Mouse (Mus musculus): ENCODE data around the gene R3hdm1. TPM values are rescaled to one million over a fixed set of nuclear protein-coding genes. Genes with fewer than 3 reads are reported as not detected.
"Not testable (repeated sequence)": the region's sequence is repeated elsewhere in the genome, so short reads cannot be mapped to it uniquely, and the experiment has no call there.

R3hdm1 gene
- polyA plus RNA-seq, 1 experiment from 2014 or later: 67.4 TPM

DNA sequence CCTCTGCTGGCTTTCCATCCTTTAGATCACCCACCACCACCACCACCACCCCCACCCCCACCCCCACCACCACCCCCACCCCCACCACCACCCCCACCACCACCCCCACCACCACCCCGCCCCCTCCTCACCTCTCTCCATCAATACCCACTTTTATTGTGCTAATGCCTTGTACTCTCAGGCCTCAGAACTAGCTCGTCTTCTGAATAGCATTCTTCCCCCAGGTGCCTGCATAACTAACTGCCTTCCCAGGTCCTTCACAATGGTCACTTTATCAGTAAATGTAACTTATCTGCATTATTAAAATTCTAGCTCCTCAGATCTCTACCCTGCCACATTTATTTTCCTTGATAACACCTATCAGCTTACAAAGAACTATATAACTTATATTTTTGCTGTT, 8.4 kb upstream of the R3hdm1 start:
- 0 out of 2 replicates have a peak, but pooled peaks cover 3% of the 10 kb centered on the region for H3K9me3 ChIP-seq (ENCODE audit: control insufficient read depth, low read length)
- no peaks in the 10 kb centered on the region for H3K4me1 ChIP-seq (replicated peaks; ENCODE audit: control insufficient read depth, insufficient read depth, low read length)
- no peak overlapping the region for H3K9ac ChIP-seq (ENCODE audit: low read length)
- H3K27me3 ChIP-seq (replicated peaks; ENCODE audit: control insufficient read depth, insufficient read depth, low read length): no peaks in the 10 kb centered on the region
- H3K36me3 ChIP-seq (ENCODE audit: control insufficient read depth, insufficient read depth, low read length): peaks cover 14% of the 10 kb centered on the region
- H3K4me3 ChIP-seq (ENCODE audit: low read depth, low read length): no peak overlapping the region
- DNase-seq (ENCODE audit: low spot score) (no peak), ATAC-seq (replicated peaks; ENCODE audit: low FRiP score, low TSS enrichment, low read depth) (no peak)
- H3K27ac ChIP-seq (ENCODE audit: low read depth): no peak overlapping the region
- no peak overlapping the region for H3K4me2 ChIP-seq (ENCODE audit: low read length)
- WGBS: 80% methylated on average over 2 of the region's 2 CpGs

DNA sequence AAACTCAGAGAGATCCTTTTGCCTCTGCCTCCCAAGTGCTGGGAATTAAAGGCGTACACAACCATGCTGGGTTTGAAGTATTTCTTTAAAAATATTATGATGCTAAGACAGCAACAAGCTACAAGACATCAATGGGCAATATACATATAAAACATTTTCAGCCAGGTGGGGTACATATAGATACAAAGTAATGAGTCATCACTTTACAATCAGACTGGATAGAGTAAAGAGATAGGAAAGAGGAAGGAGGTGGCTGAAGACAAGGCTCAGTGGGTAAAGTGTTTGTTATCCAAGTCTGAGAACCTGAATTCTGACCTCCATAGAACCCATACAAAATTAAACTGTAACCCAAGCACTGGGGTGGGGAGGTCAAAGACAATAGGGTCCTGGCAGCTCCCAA, 4.8 kb upstream of the R3hdm1 start:
- no peak overlapping the region for H3K9ac ChIP-seq (ENCODE audit: low read length)
- WGBS: 96% methylated on average over 1 of the region's 1 CpGs
- no peak overlapping the region for H3K4me2 ChIP-seq (ENCODE audit: low read length)
- no peaks in the 10 kb centered on the region for H3K27me3 ChIP-seq (replicated peaks; ENCODE audit: control insufficient read depth, insufficient read depth, low read length)
- no peak overlapping the region for H3K27ac ChIP-seq (ENCODE audit: low read depth)
- no peaks in the 10 kb centered on the region for H3K36me3 ChIP-seq (ENCODE audit: control insufficient read depth, insufficient read depth, low read length)
- H3K4me1 ChIP-seq (replicated peaks; ENCODE audit: control insufficient read depth, insufficient read depth, low read length): no peaks in the 10 kb centered on the region
- DNase-seq (ENCODE audit: low spot score): no peak
- H3K9me3 ChIP-seq (ENCODE audit: control insufficient read depth, low read length): no peaks in the 10 kb centered on the region
- no peak for ATAC-seq (replicated peaks; ENCODE audit: low FRiP score, low TSS enrichment, low read depth)
- H3K4me3 ChIP-seq (ENCODE audit: low read depth, low read length): no peak overlapping the region

DNA sequence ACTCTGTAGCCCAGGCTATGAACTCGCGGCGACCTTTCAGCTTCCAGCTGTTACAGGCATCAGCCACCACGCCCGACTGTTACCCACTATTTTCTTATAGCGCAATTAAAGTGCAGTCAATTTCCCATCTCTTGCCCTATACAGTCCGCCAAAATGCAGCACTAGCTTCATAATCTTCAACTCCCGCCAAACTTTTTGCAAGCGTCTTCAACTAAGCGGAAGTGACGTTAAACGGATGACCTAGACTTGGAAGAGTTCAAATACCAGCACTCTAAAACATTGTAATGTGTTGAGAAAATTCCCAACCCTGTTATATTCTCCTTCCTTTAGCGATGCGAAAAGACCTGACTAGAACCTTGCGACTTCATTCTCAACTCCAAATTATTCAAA, 855 bp upstream of the R3hdm1 start:
- Histone ChIP-seq H3K4me2 (ENCODE audit: low read length) (peak overlapping the region; percentile 53), H3K9me3 (ENCODE audit: control insufficient read depth, low read length) (no peaks in the 10 kb centered on the region), H3K27me3 (replicated peaks; ENCODE audit: control insufficient read depth, insufficient read depth, low read length) (no peaks in the 10 kb centered on the region), H3K4me3 (ENCODE audit: low read depth, low read length) (peak overlapping the region; percentile 70), H3K27ac (ENCODE audit: low read depth) (peak overlapping the region; percentile 85; the same call in 1 of the 2 replicates), H3K36me3 (ENCODE audit: control insufficient read depth, insufficient read depth, low read length) (no peaks in the 10 kb centered on the region), H3K4me1 (replicated peaks; ENCODE audit: control insufficient read depth, insufficient read depth, low read length) (peaks cover 9% of the 10 kb centered on the region; the same call in 1 of the 2 replicates), H3K9ac (ENCODE audit: low read length) (peak overlapping the region; percentile 46)
- DNase-seq (ENCODE audit: low spot score): peak; percentile 79
- ATAC-seq (replicated peaks; ENCODE audit: low FRiP score, low TSS enrichment, low read depth): peak; percentile 57
- WGBS: under 1% methylated on average over 15 of the region's 15 CpGs

DNA sequence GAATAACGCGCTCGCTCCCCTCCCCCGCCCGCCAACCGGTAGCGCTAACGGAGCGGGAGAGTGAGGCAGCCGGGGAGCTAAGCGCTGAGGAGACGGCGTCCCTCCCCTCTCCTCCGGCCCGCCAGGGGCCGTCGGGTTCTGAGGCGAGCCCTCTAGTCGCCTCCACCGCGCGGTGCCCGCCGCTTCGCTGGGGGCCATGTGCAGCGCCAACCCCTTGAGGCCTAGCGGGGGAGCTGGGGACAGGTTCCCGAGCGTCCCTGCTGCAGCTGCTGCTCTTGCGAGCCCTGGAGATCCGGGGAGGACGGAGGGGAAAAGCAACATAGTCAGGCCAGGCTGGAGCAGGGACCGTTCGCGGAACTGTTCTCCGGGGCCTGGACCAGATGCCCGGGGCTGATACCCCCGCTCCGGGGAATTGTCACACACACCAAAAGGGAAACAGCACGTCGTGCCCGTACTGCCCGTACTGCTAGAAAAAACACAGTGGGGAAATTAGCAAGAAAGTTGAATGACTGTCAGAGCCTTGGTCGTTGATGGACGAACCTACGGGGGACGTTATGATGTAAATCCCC, 503 bp downstream of the R3hdm1 start:
- no peaks in the 10 kb centered on the region for H3K9me3 ChIP-seq (ENCODE audit: control insufficient read depth, low read length)
- H3K4me2 ChIP-seq (ENCODE audit: low read length): peak overlapping the region; percentile 64
- H3K4me3 ChIP-seq (ENCODE audit: low read depth, low read length): peak overlapping the region; percentile 70
- H3K4me1 ChIP-seq (replicated peaks; ENCODE audit: control insufficient read depth, insufficient read depth, low read length): peaks cover 9% of the 10 kb centered on the region; the same call in 1 of the 2 replicates
- H3K36me3 ChIP-seq (ENCODE audit: control insufficient read depth, insufficient read depth, low read length): no peaks in the 10 kb centered on the region
- no peak for DNase-seq (ENCODE audit: low spot score)
- WGBS: under 1% methylated on average over 41 of the region's 47 CpGs
- H3K27me3 ChIP-seq (replicated peaks; ENCODE audit: control insufficient read depth, insufficient read depth, low read length): no peaks in the 10 kb centered on the region
- ATAC-seq (replicated peaks; ENCODE audit: low FRiP score, low TSS enrichment, low read depth): peak; percentile 63
- H3K9ac ChIP-seq (ENCODE audit: low read length): peak overlapping the region; percentile 61
- peak overlapping the region; percentile 85 for H3K27ac ChIP-seq (ENCODE audit: low read depth)

DNA sequence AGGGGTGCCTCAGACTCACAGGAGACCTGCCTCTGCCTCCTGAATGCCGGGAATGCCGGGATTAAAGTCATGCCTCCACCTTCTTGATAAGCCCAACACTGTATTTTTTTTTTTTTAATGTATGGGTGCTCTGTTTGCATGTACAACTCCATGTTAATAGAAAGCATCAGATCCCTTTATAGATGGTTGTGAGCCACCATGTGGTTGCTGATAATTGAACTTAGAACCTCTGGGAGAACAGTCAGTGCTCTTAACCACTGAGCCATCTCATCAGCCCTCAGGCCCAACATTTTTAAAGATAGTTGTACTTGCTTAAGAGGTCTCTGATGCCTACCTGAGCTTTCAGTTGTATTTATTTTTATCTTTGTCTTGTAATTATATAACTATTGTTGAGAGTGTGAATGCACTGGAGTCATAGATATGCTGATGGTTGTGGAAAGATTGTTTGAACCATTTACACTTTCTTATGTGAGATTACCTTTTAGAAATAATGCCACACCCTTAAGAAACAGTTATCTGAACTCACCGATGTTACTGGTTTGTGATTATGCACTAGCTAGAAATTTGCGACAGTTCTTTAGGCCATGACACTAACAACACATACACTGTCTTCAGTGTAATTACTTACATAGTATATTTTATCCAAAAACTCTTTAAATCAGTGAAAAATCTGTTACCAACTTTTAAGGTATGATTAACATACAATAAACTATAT, 18.0 kb downstream of the R3hdm1 start:
- no peak overlapping the region for H3K4me3 ChIP-seq (ENCODE audit: low read depth, low read length)
- H3K27me3 ChIP-seq (replicated peaks; ENCODE audit: control insufficient read depth, insufficient read depth, low read length): no peaks in the 10 kb centered on the region
- H3K4me1 ChIP-seq (replicated peaks; ENCODE audit: control insufficient read depth, insufficient read depth, low read length): no peaks in the 10 kb centered on the region
- H3K36me3 ChIP-seq (ENCODE audit: control insufficient read depth, insufficient read depth, low read length): no peaks in the 10 kb centered on the region
- no peaks in the 10 kb centered on the region for H3K9me3 ChIP-seq (ENCODE audit: control insufficient read depth, low read length)
- 96% methylated on average over 4 of the region's 4 CpGs for WGBS
- H3K4me2 ChIP-seq (ENCODE audit: low read length): no peak overlapping the region
- DNase-seq (ENCODE audit: low spot score) (no peak), ATAC-seq (replicated peaks; ENCODE audit: low FRiP score, low TSS enrichment, low read depth) (no peak)
- H3K27ac ChIP-seq (ENCODE audit: low read depth): no peak overlapping the region
- H3K9ac ChIP-seq (ENCODE audit: low read length): no peak overlapping the region

DNA sequence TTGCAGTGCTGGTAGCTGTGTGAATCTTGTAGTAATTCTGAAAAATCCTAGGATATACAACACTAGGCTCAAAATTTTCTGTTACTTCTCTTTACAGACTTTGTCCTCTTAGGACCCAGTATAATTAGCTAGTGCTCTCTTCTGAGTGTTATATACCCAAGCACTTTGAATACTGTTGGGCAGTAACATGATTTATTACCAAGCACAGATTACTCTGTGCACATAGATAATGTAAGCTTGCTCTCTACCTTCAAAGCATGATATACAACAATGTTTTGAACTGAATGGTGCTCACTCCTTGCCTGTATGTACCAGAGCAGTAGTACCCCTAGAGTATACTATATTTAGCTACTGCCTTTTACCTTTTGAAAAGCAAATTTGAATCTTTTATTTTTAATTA, 33.1 kb downstream of the R3hdm1 start:
- H3K36me3 ChIP-seq (ENCODE audit: control insufficient read depth, insufficient read depth, low read length); DNase-seq (ENCODE audit: low spot score); H3K9ac ChIP-seq (ENCODE audit: low read length); H3K27me3 ChIP-seq (replicated peaks; ENCODE audit: control insufficient read depth, insufficient read depth, low read length); H3K27ac ChIP-seq (ENCODE audit: low read depth); H3K4me3 ChIP-seq (ENCODE audit: low read depth, low read length); H3K9me3 ChIP-seq (ENCODE audit: control insufficient read depth, low read length); H3K4me1 ChIP-seq (replicated peaks; ENCODE audit: control insufficient read depth, insufficient read depth, low read length); ATAC-seq (replicated peaks; ENCODE audit: low FRiP score, low TSS enrichment, low read depth); H3K4me2 ChIP-seq (ENCODE audit: low read length): not testable (repeated sequence)

DNA sequence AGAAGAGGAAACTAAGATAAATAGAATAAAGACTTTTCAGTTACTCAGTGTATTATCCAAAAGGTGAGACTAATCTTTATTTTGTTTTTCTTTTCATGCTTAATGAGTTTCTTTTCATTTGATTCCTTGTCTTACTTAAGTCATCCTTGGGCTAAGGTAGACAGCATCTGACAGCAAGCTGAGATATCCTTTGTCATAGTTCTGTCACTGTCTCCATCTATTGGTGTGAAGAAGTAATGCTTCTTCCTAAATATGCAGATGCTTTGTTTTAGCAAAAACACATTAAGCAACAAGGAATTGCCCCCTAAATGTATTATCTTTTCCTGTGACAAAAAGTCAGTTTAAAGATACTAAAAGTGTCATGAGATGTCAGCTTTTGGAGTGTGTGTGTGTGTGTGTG, 37.9 kb downstream of the R3hdm1 start:
- Histone ChIP-seq H3K9ac (ENCODE audit: low read length) (no peak overlapping the region), H3K4me1 (replicated peaks; ENCODE audit: control insufficient read depth, insufficient read depth, low read length) (no peaks in the 10 kb centered on the region), H3K9me3 (ENCODE audit: control insufficient read depth, low read length) (no peaks in the 10 kb centered on the region), H3K27ac (ENCODE audit: low read depth) (no peak overlapping the region), H3K4me2 (ENCODE audit: low read length) (no peak overlapping the region), H3K4me3 (ENCODE audit: low read depth, low read length) (no peak overlapping the region), H3K27me3 (replicated peaks; ENCODE audit: control insufficient read depth, insufficient read depth, low read length) (no peaks in the 10 kb centered on the region), H3K36me3 (ENCODE audit: control insufficient read depth, insufficient read depth, low read length) (no peaks in the 10 kb centered on the region)
- DNase-seq (ENCODE audit: low spot score) (no peak), ATAC-seq (replicated peaks; ENCODE audit: low FRiP score, low TSS enrichment, low read depth) (no peak)

DNA sequence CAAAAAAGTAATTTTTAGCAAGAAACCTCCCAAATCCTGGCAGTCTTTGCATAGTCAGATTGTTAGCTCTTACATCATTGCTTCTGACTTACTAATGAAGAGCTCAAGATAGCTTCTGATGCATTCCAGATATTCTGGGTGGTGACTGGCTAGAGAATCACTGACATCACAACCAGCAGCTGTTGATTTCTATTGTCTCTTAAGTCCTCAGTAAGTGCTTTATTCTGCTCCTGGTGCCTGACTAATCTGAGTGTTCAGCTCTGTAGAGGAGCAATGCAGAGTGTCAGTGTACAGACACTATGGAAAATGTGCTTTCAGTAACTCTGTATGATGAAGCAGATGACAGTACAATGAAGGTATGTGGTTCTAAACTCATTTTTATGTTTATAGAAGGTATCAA, 38.6 kb downstream of the R3hdm1 start:
- Histone ChIP-seq H3K4me1 (replicated peaks; ENCODE audit: control insufficient read depth, insufficient read depth, low read length) (no peaks in the 10 kb centered on the region), H3K36me3 (ENCODE audit: control insufficient read depth, insufficient read depth, low read length) (no peaks in the 10 kb centered on the region), H3K9me3 (ENCODE audit: control insufficient read depth, low read length) (no peaks in the 10 kb centered on the region), H3K9ac (ENCODE audit: low read length) (no peak overlapping the region), H3K27me3 (replicated peaks; ENCODE audit: control insufficient read depth, insufficient read depth, low read length) (no peaks in the 10 kb centered on the region), H3K4me3 (ENCODE audit: low read depth, low read length) (no peak overlapping the region), H3K27ac (ENCODE audit: low read depth) (no peak overlapping the region), H3K4me2 (ENCODE audit: low read length) (no peak overlapping the region)
- no peak for DNase-seq (ENCODE audit: low spot score)
- ATAC-seq (replicated peaks; ENCODE audit: low FRiP score, low TSS enrichment, low read depth): no peak

DNA sequence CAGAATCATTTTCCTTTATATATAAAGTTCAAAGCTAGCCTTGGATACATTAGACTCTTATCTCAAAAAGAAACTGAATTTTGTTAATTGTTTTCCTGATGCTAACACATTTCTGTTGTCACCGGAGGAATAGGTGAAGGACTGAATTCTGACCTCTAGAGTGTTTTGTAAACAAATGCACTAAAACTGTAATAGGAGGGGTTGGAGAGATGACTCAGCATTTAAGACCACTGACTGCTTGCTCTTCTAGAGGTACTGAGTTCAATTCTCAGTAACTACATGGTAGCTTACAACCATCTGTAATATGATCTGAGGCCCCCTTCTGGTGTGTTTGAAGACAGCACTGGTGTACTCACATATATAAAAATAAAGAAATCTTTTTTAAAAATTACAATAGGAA, 63.9 kb downstream of the R3hdm1 start:
- H3K4me1 ChIP-seq (replicated peaks; ENCODE audit: control insufficient read depth, insufficient read depth, low read length): no peaks in the 10 kb centered on the region
- ATAC-seq (replicated peaks; ENCODE audit: low FRiP score, low TSS enrichment, low read depth) (no peak), DNase-seq (ENCODE audit: low spot score) (no peak)
- H3K36me3 ChIP-seq (ENCODE audit: control insufficient read depth, insufficient read depth, low read length): no peaks in the 10 kb centered on the region
- H3K27me3 ChIP-seq (replicated peaks; ENCODE audit: control insufficient read depth, insufficient read depth, low read length): no peaks in the 10 kb centered on the region
- no peaks in the 10 kb centered on the region for H3K9me3 ChIP-seq (ENCODE audit: control insufficient read depth, low read length)
- H3K4me3 ChIP-seq (ENCODE audit: low read depth, low read length): no peak overlapping the region
- no peak overlapping the region for H3K4me2 ChIP-seq (ENCODE audit: low read length)
- WGBS: 77% methylated on average over 1 of the region's 1 CpGs
- no peak overlapping the region for H3K9ac ChIP-seq (ENCODE audit: low read length)
- H3K27ac ChIP-seq (ENCODE audit: low read depth): no peak overlapping the region
